Mouse (Mus musculus): Measurements from ENCODE around the gene Med25.
A peak's percentile ranks its signal among the peaks of the same experiment; 100 is the strongest.

Gene Med25

DNA sequence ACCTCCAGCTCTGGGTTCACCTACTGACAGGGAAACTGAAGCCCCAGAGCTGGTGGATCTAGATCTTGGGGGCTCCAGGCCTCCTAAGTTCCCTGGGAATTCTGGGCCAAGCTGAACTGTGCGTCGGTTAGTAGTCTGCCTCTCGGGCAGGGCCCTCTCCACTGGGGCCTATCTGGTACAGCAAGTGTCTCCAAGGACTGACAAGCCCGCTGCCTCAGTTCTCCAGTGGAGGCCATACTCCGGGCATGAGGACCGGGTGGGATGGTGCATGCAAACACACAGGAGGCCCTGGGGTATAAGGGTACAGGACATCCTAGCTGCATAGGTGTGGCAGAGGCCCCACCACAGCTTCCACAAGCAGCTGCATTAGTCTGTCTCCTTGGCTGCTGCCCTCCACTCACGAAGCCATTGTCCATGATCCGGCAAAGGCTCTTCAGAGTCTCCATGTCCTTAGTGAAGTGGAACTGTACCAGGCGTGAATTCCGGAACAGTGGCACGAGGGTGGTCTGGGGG is 28.5 kb downstream of the Med25 start:
- no peak for DNase-seq (ENCODE audit: low read depth, low spot score)

DNA sequence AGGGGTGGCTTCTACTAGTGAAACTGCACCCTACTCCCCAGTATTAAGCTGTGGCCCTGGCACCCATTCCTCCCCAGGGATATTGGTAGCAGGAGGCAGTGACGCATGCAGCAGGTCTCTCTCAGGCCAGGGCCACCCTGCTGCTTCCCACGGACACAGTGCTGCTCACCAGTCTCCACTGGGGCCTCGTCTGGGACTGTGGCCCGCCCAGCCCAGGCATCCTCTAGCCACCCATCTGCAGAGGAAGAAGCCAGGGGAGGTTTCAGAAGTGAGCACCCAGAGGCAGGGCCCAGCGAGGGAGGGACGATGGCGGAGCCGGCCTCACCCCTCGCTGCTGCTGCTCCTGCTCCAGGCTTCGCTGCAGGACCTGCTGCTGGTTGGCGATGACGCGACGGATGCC is 29.3 kb downstream of the Med25 start:
- no peak for DNase-seq (ENCODE audit: low read depth, low spot score)

- DNase-seq (ENCODE audit: low read depth, low spot score): no peak
Measured at GRCm38 (mm10) chr7:44862434-44862833, 30.1 kb downstream of the Med25 start.

GRCm38 (mm10) chr7:44861429-44861816 is 31.1 kb downstream of the Med25 start:
- peak; percentile 38 for DNase-seq (ENCODE audit: low read depth, low spot score)

DNA sequence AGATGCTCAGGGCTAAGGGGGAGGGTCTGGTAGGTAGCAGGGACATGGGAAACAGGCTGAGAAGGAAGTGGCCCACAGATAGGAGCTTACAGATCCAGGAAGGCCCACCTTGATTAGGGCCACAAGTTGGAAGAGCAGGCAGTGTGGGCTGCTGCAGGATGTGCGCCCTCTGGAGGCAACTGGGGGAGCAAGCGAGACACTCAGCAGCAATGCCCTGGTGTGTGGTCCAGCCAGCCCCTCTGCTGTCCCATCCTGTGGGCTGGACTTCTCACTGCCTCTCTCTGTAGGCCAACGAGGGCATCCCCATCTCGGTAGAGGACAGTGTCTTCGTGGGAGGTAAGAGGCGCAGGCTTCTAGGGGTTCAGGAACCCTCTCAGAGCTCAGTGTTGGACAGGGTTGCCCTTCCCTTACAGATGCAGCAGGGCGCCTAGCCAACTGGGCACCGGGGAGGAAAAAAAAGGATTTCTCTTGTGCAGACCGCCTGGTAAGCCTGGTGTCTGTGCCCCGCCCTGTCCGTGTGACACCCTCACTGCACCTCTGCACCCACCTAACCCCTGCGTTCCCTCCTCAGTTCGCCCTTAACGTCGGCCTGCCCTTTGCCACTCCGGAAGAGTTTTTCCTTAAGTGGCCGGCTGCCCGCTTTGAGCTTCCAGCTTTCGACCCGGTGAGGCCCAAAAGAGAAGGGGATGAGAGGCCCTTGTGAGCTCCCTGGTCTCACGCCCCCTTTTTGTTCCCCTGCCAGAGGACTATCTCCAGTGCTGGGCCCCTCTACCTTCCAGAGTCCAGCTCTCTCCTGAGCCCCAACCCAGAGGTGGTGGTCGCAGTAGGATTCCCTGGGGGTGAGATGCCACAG is 31.7 kb downstream of the Med25 start:
- DNase-seq (ENCODE audit: low read depth, low spot score): peak; percentile 75

- no peak for DNase-seq (ENCODE audit: low read depth, low spot score)
Measured at GRCm38 (mm10) chr7:44859896-44860295, 32.6 kb downstream of the Med25 start.

- DNase-seq (ENCODE audit: low read depth, low spot score): peak; percentile 85
Measured at GRCm38 (mm10) chr7:44857905-44858304, 34.6 kb downstream of the Med25 start.

GRCm38 (mm10) chr7:44857042-44857552 is 35.4 kb downstream of the Med25 start, which contains the start of gene Pnkp:
Gene Pnkp, plus strand, starts transcription at chr7:44857139.
- peak; percentile 96 for DNase-seq (ENCODE audit: low read depth, low spot score)

DNA sequence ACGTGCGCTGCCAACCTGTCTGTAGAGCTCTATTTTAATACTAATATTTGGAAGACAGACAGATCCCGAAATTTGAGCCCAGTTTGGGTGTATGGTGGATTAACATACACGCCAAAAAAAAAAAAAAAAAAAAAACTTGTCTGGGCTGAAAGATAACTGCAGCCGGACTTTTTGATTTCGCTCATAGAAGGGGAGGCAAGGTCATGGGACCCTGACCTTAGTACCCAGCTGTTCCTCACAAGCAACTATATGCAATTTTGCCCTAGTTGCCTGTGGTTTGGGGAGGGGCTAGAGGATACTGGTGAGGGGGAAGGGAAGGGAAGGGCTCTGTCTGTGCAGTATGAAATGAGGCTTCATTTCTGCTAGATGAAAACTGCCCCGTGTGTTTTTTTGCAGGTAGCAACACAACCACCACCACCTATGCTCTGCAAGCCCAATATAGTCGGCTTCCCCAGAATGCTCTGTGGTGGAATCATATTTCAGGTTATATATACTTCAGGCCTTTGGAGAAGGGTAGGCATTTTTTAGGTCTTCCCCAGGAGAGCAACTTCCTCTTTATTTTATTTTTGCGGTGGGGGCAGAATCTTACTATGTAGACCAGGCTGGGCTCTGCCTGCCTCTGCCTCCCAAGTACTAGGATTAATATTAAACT is 36.1 kb downstream of the Med25 start:
- DNase-seq (ENCODE audit: low read depth, low spot score): peak; percentile 42

- no peak for DNase-seq (ENCODE audit: low read depth, low spot score)
Measured at GRCm38 (mm10) chr7:44855036-44855435, 37.5 kb downstream of the Med25 start.

- peak; percentile 90 for DNase-seq (ENCODE audit: low read depth, low spot score)
Measured at GRCm38 (mm10) chr7:44854356-44855031, 38.0 kb downstream of the Med25 start.

DNA sequence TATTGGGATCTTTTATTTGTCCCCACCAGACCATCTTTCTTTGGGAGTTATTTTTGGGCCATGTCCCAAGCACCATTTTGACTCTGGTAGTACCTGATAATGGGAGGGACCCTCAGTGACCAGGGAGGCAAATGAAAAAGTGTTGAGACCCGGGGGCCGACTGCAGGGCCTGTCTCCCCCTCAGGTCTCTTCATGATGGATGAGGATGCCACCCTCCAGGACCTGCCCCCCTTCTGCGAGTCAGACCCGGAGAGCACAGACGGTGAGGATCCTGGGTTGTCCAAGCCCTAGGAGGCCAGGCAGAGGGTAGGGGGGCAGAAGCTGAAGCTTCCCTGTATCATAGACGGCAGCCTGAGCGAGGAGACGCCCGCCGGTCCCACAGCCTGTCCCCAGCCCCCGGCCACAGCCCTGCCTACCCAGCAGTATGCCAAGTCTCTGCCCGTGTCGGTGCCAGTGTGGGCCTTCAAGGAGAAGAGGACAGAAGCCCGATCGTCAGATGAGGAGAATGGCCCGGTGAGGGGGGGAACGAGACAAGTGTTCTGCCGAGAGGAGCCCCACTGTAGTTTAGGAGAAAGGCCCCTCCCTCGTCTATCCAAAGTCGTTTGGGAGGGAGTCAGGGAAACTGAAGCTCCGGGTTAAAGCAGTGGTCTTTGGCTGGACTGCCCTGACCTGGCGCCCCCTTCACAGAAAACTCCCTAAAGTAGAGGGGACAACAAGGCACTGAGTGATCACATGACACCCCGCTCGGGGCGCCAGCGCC is 38.7 kb downstream of the Med25 start:
- no peak for DNase-seq (ENCODE audit: low read depth, low spot score)

GRCm38 (mm10) chr7:44853065-44853464 is 39.4 kb downstream of the Med25 start:
- DNase-seq (ENCODE audit: low read depth, low spot score): no peak

- no peak for DNase-seq (ENCODE audit: low read depth, low spot score)
Measured at GRCm38 (mm10) chr7:44852259-44853027, 40.1 kb downstream of the Med25 start.

DNA sequence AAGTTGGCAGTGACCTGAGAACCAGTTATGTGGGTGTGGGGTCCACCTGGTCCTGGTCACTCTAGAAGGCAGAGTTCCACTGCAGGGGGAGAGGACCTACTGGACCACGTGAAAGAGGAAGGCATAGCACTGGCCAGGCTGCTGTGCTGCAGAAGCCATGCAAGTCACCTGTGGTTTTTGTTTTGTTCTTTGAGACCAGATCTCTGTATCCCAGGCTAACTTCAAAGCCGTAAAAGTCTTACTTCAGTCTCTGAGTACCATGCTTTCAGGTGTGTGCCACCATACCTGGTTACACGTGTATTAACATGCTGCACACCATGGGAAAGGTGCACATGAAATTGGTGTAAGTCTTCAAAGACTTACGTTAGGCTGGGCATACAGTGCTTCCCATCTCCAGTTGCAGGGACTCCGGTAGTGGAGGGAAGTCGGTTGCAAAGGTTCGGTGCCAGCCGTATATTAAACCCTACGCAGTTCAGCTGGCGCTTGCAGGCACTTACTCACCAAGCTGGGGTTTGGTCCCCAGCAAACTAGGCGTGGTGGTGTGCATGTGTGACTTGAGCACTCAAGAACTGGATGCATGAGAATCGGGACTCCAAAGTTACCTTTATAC is 40.8 kb downstream of the Med25 start:
- DNase-seq (ENCODE audit: low read depth, low spot score): no peak

DNA sequence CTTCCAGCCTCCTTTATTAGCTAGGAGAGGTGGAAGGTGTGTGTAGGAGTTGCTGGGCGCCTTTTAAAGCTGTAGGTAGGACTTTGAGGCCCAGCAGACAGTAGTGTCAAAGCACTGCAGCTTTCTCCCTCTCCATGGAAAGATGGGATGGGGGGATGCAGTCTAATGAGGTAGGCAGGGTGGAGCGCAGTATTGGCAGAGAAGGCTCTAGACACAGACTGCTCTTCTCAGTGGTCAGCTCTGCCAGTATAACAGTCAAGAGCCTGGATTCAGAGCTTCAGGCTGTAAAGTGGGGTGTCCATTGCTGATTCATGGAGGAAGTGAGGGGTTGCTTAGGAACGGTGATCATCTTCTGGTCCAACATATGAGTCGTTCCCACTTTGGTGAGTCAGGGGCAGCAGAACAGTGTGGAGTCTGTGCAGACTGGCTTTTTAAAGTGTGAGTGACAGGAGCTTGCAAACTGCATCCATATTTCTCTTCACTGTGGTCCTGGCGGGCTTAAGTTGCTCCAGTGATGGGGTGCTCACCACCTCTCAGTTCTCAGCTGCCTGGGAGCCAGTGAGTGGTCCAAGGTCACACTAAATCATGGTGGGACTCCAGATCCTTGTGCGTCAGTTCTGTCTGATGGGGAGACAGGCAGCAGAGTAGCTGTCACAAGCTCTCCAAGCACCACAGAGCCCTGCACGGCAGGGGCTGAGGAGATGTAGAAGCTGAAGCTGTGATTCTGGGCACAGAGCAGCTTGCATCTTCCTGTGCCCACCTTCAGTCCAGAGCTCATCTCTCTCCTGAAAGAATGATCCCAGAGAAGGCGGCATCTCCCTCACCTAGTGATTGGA is 41.5 kb downstream of the Med25 start:
- DNase-seq (ENCODE audit: low read depth, low spot score): no peak

DNA sequence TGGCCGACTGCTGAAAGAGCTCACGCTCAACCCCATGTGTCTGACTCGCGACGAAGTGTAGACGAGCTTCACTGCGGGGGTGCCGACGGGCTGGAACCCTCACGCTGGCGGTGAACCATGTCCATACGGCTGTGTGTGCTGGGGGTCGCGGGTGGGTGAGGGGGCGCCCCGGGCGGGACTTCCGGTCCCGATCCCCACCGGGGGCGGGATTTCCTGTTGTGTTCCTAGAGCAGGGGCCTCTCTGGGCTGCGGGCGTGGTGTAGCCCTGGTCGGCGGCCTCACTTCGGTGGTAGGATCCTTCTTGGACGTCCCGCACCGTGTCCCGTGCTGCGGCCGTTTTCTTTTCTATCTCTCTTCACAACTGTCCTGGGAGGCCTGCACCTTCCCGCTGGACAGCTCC is 42.4 kb downstream of the Med25 start:
- DNase-seq (ENCODE audit: low read depth, low spot score): peak; percentile 85

DNA sequence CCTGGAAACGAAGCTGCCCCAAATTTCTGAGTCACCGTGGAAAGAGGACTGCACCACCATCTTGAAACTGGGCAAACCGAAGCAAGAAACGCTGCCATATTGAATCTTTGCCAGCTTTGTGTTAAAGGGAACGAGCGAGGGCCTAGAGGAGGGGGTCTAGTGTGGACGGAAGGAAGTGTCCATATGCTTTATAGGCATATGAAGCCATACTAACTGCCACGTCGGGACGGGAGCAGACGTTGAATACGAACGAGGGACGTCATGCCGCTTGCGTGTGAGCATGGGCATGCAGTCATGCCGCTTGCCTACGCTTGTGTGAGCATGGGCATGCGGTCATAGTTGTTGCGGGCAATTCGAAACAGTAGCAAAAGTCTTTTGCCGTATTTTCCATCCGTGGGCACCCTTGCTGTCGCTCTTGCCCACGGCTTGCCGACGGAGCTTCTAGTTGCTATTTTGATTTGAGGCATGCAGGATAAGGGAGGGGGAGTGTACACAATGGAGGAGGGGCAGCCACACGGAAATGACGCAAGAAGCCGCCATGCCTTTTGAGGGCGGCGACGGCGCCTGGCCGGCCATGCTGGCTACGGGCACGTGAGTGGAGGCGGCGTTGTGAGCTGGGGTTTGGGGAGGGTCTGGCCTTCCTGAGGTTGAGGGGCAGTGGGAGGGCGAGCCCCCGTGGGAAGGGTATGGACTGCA is 42.9 kb downstream of the Med25 start:
- peak; percentile 96 for DNase-seq (ENCODE audit: low read depth, low spot score)

Measured in R1 (cell line).